Mouse (Mus musculus) erythroblast, embryonic 14.5 days (primary cell): Measurements from ENCODE around the gene Cyb5d1.

ENCODE experiments used
- GATA1 ChIP-seq: IDR thresholded peaks from 2 replicates; pipeline ENCODE4 v1.6.1; 2012; ENCODE audit warnings: low read length, inconsistent platforms, mixed read lengths
- TAL1 ChIP-seq: IDR thresholded peaks from 3 replicates; pipeline ENCODE4 v1.6.1; 2012; ENCODE audit warnings: low read length, inconsistent platforms, mixed read lengths

GRCm38 (mm10) chr11:69421131-69421977 is 25.9 kb upstream of the Cyb5d1 start:
- TF ChIP-seq GATA1, result no peak
- no peak for TF ChIP-seq TAL1
